Mouse (Mus musculus) layer of hippocampus, postnatal 10 days (tissue): Measurements from ENCODE around the gene Retnla. TPM values are rescaled to one million over a fixed set of nuclear protein-coding genes. Genes with fewer than 3 reads are reported as not detected.
"Not testable (repeated sequence)": the region's sequence is repeated elsewhere in the genome, so short reads cannot be mapped to it uniquely, and the experiment has no call there.

Source experiments
- DNase-seq, 2 experiments: peaks; one replicate each; pipeline ENCODE4 v3.0.0; 2021; ENCODE audit warnings: low spot score in 2 of 2
- long read RNA-seq: library from polyadenylated mRNA; stranded (forward); transcript quantifications from one replicate; pipeline ENCODE4 v2.0.0, GENCODE M21; 2023
- total RNA-seq, 2 experiments: library from RNA; stranded (reverse); gene quantifications; 2 replicates each; pipeline ENCODE4 v1.2.3; 2021

The Retnla gene
- not detected for total RNA-seq
- long read RNA-seq, partial matches to known transcripts: 0 of 1 reads
- long read RNA-seq, other reads (novel, unspliced or antisense): 0 of 1 reads

DNA sequence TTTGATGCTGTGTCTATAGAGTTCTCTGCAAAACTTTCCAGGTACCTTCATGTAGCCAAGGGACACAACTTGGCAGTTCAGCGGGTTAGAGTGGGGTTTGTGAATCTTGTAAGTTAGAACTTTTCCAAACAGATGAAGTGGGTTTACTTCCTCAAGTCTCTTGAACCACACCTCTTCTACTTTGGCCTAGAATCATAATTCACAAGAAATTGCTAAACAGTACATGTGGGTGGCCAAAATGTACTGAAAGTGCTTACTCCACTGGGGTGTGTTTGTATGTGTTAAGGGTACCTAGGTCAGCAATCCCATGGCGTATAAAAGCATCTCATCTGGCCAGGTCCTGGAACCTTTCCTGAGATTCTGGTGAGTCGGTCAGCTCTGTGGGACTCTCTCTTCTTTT is at the start of gene Retnla:
Gene Retnla, plus strand, starts transcription at position 286 of the 400 bp plus-strand sequence.
- no peak for DNase-seq

DNA sequence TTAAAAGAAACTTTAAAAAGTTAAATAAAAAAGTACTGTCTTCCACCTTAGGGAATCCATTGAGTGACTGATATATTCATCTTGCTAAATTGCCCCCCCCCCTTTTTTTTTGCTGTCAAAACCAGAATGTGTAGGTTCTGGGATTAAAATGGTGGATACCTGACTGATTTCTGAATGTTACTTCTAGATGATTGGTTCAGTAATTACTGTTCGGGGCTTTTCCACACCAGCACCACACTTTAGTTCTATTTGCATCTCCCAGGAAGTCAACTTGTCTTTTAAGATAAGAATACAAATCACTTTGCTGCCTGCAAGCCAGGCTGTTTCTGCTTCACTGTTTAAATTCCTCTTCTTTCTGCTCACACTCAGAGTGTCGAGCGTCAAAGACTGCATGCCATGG is 44.1 kb upstream of the Retnla start:
- DNase-seq: no peak

- DNase-seq: no peak
Observed at GRCm38 (mm10) chr16:48799470-48799869, 42.9 kb upstream of the Retnla start.

DNA sequence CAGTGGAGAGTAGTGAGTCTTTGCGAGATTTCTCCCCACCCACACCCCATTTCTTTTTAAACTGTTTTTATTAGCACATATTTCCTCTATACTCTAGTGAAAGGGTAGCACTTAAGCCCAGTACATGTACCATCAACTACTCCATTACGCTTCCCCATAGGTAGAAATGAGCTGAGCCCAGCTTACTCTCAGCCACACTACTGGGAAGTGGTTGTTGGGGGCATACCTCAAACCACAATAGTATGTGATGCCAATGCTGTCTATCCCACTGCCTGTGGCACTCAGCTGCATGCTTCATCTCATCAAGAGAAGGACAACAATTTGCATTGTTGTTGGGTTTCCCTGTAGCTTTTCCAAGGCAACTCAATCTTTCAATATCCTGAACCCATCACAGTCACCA is 41.4 kb upstream of the Retnla start:
- DNase-seq: no peak

GRCm38 (mm10) chr16:48805412-48805811 is 36.9 kb upstream of the Retnla start:
- no peak for DNase-seq

DNA sequence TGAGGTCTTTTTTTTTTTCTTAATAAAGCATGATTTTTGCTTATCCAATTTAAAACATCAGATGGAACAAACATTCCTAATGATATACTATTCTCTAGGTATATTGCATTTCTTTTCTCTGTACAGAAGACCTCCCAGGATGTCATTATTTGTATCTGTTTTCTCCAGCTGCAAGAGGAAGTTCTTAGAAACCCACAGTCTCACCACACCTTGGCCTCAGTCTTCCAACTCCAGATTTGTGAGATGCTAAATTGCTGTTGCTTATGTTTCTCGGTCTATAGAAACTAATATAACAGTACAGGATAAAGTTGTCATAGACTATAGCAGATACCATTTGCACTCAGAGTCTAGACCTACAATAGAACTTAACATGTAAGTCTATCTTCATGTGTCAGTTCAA is 35.8 kb upstream of the Retnla start:
- DNase-seq: no peak

DNA sequence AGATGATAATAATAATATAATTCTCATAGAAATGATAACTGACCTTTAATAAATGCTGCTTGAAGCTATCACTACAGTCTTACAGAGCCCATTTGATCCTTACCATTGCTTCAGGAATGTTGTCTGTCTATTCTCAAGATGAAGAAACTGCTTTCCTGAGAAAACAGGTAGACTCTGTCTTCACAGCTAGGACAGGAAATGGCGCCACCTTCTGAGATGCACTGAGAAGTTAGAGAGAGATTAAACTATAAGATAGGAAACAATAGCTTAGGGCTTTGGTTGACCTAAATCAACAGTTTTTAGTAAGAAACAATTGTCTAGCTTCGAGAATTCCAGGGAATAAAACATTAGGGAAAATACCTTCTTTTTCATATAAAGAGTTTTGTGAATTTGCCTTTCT is 33.0 kb upstream of the Retnla start:
- no peak for DNase-seq

DNA sequence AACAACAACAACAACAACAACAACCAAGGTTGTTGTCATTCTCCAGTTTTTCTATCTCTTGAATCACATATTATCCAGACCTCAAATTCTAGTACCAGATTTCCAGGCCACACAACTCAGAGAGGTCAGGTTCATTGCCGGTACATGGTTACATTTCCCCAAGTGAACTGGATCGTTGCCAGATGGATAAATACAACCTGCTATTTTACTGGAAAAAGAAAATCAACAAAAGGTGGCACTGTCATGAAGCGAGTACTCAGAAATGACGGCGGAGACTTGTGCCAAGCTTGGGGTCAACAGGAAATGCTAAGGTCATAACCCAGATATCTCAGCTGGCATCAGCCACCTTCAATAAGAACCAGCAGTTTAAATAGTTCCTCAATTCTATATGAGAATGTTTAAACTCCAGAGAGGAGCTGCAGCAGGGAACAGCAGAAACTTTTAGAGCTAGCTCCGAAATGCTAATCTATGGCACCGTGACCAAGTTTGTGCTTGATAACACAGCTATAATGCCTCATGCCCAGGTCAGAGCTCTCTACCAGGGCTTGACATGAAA is 30.4 kb upstream of the Retnla start:
- DNase-seq: no peak

DNA sequence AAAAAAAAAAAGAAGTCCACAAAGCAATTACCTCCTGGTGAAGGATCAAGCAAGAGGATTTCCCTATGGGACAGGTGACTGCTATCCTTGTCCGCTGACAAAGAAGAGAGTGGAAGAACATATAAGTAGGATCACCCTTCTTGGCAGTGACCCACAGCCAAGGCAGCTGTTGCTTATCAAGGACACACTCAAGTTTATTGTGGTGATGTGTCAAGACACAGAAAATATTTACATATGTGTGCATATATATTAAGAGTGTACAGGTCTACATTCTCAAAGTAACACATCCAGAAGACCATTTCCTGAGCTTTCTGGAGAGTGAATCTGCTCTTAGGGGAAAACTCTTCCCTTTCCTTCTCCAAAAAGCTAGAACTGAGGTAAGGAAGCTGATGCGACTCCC is 25.7 kb upstream of the Retnla start, which contains the start of gene Retnlb:
Gene Retnlb, plus strand, starts transcription at position 162 of the 400 bp plus-strand sequence.
- no peak for DNase-seq

- no peak for DNase-seq
Observed at GRCm38 (mm10) chr16:48818524-48818923, 23.8 kb upstream of the Retnla start.

- DNase-seq: no peak
Observed at GRCm38 (mm10) chr16:48826474-48826873, 15.9 kb upstream of the Retnla start.

DNA sequence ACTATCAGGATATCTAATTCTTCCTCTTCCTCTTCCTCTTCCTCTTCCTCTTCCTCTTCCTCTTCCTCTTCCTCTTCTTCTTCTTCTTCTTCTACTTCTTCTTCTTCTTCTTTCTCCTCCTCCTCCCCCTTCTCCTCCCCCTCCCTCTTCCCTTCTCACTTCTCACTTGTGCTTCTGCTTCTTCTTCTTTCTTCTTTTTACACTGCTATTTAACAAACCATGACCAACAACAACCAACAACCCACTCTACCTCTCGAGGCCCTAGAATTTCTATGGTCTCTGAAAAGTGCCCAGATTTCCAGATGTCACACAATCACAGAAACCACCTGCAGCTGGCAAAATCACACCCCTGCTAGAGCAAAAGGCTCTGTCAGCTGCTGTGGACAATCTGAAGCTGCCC is 14.7 kb upstream of the Retnla start:
- no peak for DNase-seq

GRCm38 (mm10) chr16:48829060-48829459 is 13.3 kb upstream of the Retnla start:
- no peak for DNase-seq

GRCm38 (mm10) chr16:48832055-48832454 is 10.3 kb upstream of the Retnla start:
- DNase-seq: no peak

DNA sequence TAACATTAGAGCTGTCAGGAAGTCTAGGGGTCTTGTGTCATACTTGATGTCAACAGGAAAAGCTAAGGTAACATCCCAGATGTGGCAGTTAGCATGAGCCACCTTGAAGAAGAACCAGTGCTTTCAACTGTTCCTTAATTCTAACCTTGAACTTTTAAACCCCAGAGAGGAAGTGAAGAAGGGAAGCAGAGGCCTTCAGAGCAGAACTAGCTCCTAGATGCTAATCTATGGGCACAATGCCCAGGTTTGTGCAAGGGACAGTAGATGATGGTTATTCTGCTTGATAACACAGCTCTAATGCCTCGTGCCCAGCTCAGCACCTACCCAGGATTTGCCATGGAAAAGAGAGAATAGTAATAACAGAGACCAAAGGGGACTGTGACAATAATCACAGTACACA is 8.7 kb upstream of the Retnla start:
- DNase-seq: not testable (repeated sequence)

- DNase-seq: no peak
Observed at GRCm38 (mm10) chr16:48843671-48844386, 1.5 kb downstream of the Retnla start.

- not testable (repeated sequence) for DNase-seq
Observed at GRCm38 (mm10) chr16:48865004-48865403, 22.7 kb downstream of the Retnla start.

- DNase-seq: no peak
Observed at GRCm38 (mm10) chr16:48867690-48868089, 25.3 kb downstream of the Retnla start.

GRCm38 (mm10) chr16:48868663-48869062 is 26.3 kb downstream of the Retnla start:
- no peak for DNase-seq

DNA sequence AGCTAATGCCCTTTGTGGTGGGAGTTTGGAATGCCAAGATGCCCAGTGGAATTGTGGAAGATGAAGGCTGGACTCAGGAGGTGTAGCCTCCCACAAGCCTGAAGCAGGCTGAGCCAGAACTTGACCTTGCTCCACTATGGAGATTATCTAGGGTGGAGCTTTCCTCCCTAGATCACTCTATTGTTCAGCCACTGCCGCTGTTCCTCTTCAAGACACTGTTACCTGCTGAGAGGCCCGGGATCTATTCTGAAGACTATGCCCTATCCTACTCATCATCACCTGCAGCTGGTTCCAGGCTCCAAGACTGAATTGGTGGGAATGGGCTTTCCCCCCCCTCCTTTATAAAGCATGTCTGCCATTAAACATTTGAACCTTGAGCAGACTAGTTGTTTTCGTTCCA is 27.3 kb downstream of the Retnla start:
- DNase-seq: no peak

DNA sequence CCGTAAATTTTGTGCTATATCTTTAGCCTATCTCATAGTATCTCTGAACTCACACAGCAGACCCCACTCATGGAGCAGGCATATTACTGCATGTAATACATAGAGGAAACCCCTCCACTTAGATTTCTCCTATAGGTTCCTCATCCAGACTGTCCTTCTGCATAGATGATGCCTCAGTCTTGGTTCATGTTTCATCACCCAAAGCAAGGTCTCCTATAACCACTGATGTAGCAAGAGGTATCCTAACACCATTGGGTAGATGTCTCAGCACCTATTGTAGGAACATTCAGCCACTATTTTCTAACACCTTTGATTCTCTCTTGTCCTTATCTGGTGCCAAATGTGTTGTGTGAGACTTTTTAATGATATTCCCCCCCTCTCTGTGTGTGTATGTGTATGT is 29.4 kb downstream of the Retnla start:
- DNase-seq: no peak

DNA sequence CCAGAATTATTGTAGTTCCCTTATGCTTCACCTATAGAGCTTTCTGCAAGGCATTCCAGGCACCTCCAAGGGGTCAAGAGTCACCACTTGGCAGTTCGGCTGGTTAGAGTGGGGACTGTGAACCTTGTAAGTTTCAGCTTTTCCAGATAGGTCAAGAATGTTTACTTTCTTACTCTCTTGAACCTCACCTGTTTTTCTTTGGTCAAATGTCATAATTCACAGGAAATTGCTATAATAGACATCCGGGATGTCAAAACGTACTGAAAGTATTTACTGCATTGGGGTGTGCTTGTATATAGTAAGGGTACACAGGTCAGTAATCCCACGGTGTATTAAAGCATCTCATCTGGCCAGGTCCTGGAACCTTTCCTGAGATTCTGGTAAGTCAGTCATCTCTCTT is 30.0 kb downstream of the Retnla start, which contains the start of gene Retnlg:
Gene Retnlg, plus strand, starts transcription at position 301 of the 400 bp plus-strand sequence.
- no peak for DNase-seq

GRCm38 (mm10) chr16:48890733-48891132 is 48.4 kb downstream of the Retnla start:
- DNase-seq: no peak
